Mouse (Mus musculus) limb, embryonic 15.5 days (tissue): ENCODE results near the gene Mxd1. TPM values are rescaled to one million over a fixed set of nuclear protein-coding genes. Genes with fewer than 3 reads are reported as not detected.

Experiments
- ATAC-seq: fragments of 200-750 bp; cut with Nextera tagmentation; 2 replicates; pipeline ENCODE4 v1.8.0; 2017; ENCODE audit warnings: low read depth, moderate TSS enrichment; ENCODE audit not compliant: insufficient number of reproducible peaks, low FRiP score, low TSS enrichment
- H3K27ac ChIP-seq: fragments of 300-500 bp; sonication (generic); 2 replicates; pipeline ENCODE4 v1.5.1; 2015; ENCODE audit warnings: moderate library complexity, mild to moderate bottlenecking, inconsistent platforms
- H3K27me3 ChIP-seq: fragments of 300-500 bp; sonication (generic); 2 replicates; pipeline ENCODE4 v1.6.1; 2015; ENCODE audit warnings: inconsistent platforms
- H3K36me3 ChIP-seq: fragments of 300-500 bp; sonication (generic); 2 replicates; pipeline ENCODE4 v1.6.1; 2015; ENCODE audit warnings: inconsistent platforms
- H3K4me1 ChIP-seq: fragments of 300-500 bp; sonication (generic); 2 replicates; pipeline ENCODE4 v1.6.1; 2015; ENCODE audit warnings: inconsistent platforms
- H3K4me2 ChIP-seq: fragments of 300-500 bp; sonication (generic); 2 replicates; pipeline ENCODE4 v1.6.1; 2015; ENCODE audit warnings: mild to moderate bottlenecking, inconsistent platforms
- H3K4me3 ChIP-seq: fragments of 300-500 bp; sonication (generic); 2 replicates; pipeline ENCODE4 v1.5.1; 2015; ENCODE audit warnings: mild to moderate bottlenecking, inconsistent platforms
- H3K9ac ChIP-seq: fragments of 300-500 bp; sonication (generic); 2 replicates; pipeline ENCODE4 v1.6.1; 2015; ENCODE audit warnings: inconsistent platforms
- H3K9me3 ChIP-seq: fragments of 300-500 bp; sonication (generic); 2 replicates; pipeline ENCODE4 v1.6.1; 2016; ENCODE audit warnings: inconsistent platforms
- WGBS: fragments of 180-500 bp; shearing (Covaris S2); methylation state at CpG from one replicate; pipeline ENCODE4 v1.1.7; 2015; 5-methylcytosine and 5-hydroxymethylcytosine counted together
- polyA plus RNA-seq: library from polyadenylated mRNA; unstranded; fragments of >200 nt; fragmentation: Nextera tagmentation; extraction: Ambion mirVana; gene quantifications from 2 replicates; pipeline ENCODE4 v1.2.1, GENCODE M21; 2015

Mxd1 gene
- polyA plus RNA-seq, 1 experiment from 2014 or later, result 15.2 TPM

DNA sequence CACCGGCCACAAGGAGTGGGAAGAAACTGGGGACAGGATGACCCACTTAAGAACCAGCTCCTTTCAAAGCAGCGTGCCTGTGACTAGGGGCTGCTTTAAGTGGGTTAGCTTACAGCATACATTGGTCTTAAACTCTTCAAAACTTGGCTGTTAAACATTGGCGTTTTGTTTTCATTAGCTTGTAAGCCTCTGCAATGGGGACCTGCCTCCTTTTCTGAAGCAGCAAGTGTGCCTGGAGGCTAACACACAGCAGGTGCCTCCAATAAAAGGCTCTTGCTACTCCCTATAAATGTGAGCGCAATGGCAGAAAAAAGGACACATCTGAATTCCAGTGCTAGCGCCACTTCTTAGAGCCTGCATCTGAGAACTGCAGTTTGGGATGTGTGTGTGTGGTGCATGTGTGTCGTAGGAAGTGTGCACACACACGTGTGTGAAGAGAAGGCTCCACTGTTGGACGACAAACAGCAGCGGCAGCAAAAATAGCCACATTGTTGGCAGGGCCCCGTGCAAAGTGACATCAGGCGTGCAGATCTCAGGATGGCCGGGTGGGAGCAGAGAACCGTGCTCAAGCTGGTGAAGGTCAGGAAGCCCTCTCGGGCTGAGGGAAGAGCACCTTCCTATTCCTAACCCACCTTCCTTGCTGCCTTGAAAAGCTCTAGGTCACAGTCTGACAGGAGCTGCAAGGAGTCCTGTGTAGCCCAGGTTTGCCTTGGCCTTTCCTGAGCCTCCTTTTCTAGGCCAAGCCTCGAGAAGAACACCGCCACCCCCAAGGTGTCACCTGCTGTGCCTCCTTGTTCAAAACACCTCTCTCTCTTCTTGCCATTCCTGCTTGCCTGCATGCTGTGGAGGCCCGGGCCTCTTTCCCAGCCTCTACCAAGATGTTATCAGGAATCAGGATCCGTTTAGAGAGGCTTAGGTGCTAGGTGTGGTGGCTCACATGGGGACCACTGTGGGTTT lies 44.6 kb downstream of the Mxd1 start:
- 18% methylated on average over 18 of the region's 18 CpGs for WGBS
- ATAC-seq, result peak; percentile 31; the same call in 1 of the 2 replicates
- Histone ChIP-seq H3K9me3 (no peaks in the 10 kb centered on the region), H3K4me1 (peaks cover 31% of the 10 kb centered on the region), H3K27ac (peak overlapping the region; percentile 60), H3K27me3 (peaks cover 8% of the 10 kb centered on the region; the same call in 1 of the 2 replicates), H3K9ac (no peak overlapping the region), H3K36me3 (no peaks in the 10 kb centered on the region), H3K4me3 (no peak overlapping the region), H3K4me2 (peak overlapping the region; percentile 6; the same call in 1 of the 2 replicates)

DNA sequence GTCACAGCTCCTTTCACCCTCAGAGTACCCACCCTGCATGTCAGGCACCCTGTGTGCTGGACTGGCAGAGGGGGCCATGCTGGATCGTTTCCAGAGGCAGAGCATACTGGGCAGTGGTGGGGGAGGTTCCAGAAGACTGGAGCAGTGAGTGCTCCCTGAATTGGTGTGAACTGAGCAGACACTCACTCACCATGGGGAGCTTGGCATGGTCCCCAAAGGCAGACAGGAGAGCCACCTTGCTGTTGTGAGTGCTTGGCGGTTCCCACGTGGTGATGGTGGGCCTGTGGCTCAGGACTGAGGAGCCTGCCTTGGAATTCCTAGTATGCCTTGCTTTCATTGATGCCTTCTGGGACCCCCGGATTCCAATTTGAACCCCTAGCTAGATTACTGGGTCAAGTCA lies 45.8 kb downstream of the Mxd1 start:
- ATAC-seq, result no peak
- H3K27ac ChIP-seq, result no peak overlapping the region
- no peaks in the 10 kb centered on the region for H3K9me3 ChIP-seq
- peaks cover 8% of the 10 kb centered on the region; the same call in 1 of the 2 replicates for H3K27me3 ChIP-seq
- no peaks in the 10 kb centered on the region for H3K36me3 ChIP-seq
- peaks cover 32% of the 10 kb centered on the region for H3K4me1 ChIP-seq
- H3K4me2 ChIP-seq, result no peak overlapping the region
- no peak overlapping the region for H3K9ac ChIP-seq
- 64% methylated on average over 4 of the region's 4 CpGs for WGBS
- no peak overlapping the region for H3K4me3 ChIP-seq

DNA sequence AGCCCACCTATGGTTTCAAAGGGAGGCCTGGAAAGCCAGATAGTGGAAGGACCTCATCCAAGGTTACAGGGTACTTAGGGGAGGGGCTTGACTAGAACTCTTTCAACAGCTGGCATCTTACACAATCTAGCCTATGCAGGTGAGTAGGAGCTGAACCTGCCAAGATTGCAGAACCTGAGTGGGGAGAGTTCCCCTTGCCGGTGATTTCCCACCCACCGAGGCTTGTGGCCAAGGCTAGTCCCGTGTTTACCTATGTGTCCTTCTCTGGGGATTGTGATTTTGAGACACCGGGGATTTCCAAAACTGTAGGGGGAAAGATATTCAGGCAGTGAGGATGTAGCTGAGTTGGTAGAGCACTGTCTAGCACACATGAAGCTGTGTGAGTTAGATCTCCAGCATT lies 53.7 kb downstream of the Mxd1 start:
- WGBS, result 81% methylated on average over 4 of the region's 4 CpGs
- Histone ChIP-seq H3K9ac (no peak overlapping the region), H3K9me3 (no peaks in the 10 kb centered on the region), H3K4me1 (peaks cover 9% of the 10 kb centered on the region; the same call in 1 of the 2 replicates), H3K27me3 (no peaks in the 10 kb centered on the region), H3K27ac (no peak overlapping the region), H3K4me3 (no peak overlapping the region), H3K4me2 (no peak overlapping the region), H3K36me3 (no peaks in the 10 kb centered on the region)
- ATAC-seq, result no peak

DNA sequence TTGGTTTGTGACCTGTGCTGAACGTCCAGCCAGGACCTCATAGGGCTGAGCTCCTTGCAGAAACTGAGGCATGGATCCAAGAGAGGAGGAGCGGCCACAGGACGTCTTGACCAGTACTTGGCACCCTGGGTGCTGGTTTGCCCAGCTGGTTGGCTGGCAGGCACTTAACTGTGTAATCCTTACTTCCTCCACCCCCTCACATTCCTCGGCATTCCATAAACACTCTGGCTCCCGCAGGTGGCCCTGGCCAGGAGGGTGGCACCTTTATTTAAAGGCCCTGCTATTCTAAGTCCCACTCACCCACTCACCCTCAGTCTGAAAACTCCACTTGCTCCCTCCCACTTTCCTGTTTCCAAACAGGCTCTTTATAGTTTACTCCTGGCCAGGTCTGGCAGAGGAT lies 58.2 kb downstream of the Mxd1 start:
- Histone ChIP-seq H3K9me3 (no peaks in the 10 kb centered on the region), H3K27ac (no peak overlapping the region), H3K4me3 (no peak overlapping the region), H3K27me3 (no peaks in the 10 kb centered on the region), H3K4me1 (peaks cover 4% of the 10 kb centered on the region; the same call in 1 of the 2 replicates), H3K9ac (no peak overlapping the region), H3K36me3 (no peaks in the 10 kb centered on the region), H3K4me2 (no peak overlapping the region)
- no peak for ATAC-seq
- WGBS, result 38% methylated on average over 5 of the region's 5 CpGs

DNA sequence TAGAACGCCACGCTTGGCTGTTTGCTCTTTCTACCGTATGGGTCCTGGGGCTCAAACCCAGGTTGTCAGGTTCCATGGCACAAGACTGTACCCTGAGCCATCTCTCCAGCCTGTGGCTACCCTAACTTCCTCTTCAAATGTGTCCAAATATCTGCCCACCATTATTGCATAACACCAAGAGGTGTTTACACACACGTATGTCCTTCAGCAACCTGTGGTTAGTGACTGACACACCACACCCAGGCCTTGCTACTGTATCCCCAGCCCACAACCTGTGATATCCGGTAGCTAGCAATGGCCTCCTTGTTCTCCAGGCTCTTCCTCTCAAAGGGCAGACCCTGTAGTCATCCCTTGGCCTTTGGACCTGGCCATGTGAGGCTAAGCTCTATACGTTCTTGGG lies 59.7 kb downstream of the Mxd1 start:
- WGBS, result 88% methylated on average over 6 of the region's 6 CpGs
- Histone ChIP-seq H3K27me3 (no peaks in the 10 kb centered on the region), H3K9me3 (no peaks in the 10 kb centered on the region), H3K4me3 (no peak overlapping the region), H3K36me3 (no peaks in the 10 kb centered on the region), H3K4me2 (no peak overlapping the region), H3K9ac (no peak overlapping the region), H3K27ac (no peak overlapping the region), H3K4me1 (peaks cover 4% of the 10 kb centered on the region; the same call in 1 of the 2 replicates)
- ATAC-seq, result no peak

DNA sequence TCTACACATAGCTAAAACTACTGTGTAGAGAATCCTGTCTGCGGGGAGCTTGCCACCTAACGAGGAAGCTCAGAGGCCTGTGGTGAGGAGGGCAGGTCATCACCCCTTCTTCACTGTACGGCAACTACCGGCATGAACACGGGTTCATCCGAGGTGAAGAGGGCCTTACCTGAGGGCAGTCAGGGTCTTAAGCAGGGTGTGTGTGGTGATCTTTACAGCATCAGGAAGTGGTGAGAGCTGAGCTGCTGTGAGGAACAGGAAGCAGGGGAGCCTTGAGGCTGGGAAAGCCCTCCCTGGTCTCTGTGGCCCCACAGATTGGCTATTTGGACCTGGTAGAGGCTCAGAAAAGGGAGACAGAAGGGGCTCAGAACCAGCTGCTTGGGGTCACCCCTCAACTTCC lies 61.5 kb downstream of the Mxd1 start:
- WGBS, result 67% methylated on average over 6 of the region's 6 CpGs
- H3K4me2 ChIP-seq, result no peak overlapping the region
- no peaks in the 10 kb centered on the region for H3K9me3 ChIP-seq
- no peak overlapping the region for H3K9ac ChIP-seq
- H3K4me3 ChIP-seq, result no peak overlapping the region
- ATAC-seq, result no peak
- no peaks in the 10 kb centered on the region for H3K27me3 ChIP-seq
- H3K27ac ChIP-seq, result no peak overlapping the region
- no peaks in the 10 kb centered on the region for H3K36me3 ChIP-seq
- peaks cover 4% of the 10 kb centered on the region; the same call in 1 of the 2 replicates for H3K4me1 ChIP-seq

DNA sequence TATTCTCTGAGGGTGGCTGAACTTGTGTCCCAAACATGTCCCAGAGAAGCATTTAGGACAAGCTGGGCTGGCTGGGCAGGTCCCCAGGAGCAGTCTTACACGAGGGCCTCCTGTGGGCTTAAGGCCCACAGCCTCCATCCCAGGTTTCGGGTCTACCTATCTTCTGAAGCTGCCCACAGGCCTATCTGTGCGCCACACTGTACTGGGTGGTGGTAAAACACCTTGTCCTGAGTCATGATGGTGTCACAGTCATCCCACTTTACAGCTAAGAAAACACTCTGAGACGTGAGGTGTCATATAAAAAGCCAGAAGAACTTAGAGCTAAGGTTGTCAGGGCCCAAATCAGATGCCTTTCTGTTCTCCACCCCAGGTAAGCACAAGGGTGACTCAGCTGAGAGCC lies 62.7 kb downstream of the Mxd1 start:
- no peak overlapping the region for H3K27ac ChIP-seq
- H3K4me2 ChIP-seq, result no peak overlapping the region
- H3K4me1 ChIP-seq, result peaks cover 4% of the 10 kb centered on the region; the same call in 1 of the 2 replicates
- H3K9ac ChIP-seq, result no peak overlapping the region
- H3K9me3 ChIP-seq, result no peaks in the 10 kb centered on the region
- no peaks in the 10 kb centered on the region for H3K36me3 ChIP-seq
- no peak overlapping the region for H3K4me3 ChIP-seq
- no peak for ATAC-seq
- no peaks in the 10 kb centered on the region for H3K27me3 ChIP-seq
- WGBS, result 74% methylated on average over 4 of the region's 4 CpGs

DNA sequence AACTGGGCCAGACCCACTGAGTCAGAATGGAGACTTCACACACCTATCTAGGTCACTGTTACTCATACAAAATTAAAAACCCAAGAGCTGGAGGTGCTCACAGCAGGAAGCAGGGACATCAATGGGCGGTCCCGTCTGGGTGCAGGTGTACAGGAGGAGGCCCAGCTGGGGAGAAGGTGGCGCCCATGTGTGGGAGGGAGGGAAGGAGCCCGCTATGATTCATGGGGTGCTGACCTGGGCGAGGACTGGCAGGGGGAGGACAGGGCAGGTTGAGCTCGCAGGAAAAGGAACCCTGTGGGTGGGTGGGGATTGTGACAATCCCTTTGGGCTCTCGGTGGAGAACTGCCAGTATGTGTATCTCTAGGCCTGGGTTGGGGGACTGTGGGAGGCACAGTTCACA lies 63.7 kb downstream of the Mxd1 start:
- Histone ChIP-seq H3K36me3 (no peaks in the 10 kb centered on the region), H3K4me2 (no peak overlapping the region), H3K27ac (no peak overlapping the region), H3K9ac (no peak overlapping the region), H3K4me1 (peaks cover 3% of the 10 kb centered on the region), H3K4me3 (no peak overlapping the region), H3K9me3 (no peaks in the 10 kb centered on the region), H3K27me3 (no peaks in the 10 kb centered on the region)
- WGBS, result 63% methylated on average over 7 of the region's 7 CpGs
- no peak for ATAC-seq

DNA sequence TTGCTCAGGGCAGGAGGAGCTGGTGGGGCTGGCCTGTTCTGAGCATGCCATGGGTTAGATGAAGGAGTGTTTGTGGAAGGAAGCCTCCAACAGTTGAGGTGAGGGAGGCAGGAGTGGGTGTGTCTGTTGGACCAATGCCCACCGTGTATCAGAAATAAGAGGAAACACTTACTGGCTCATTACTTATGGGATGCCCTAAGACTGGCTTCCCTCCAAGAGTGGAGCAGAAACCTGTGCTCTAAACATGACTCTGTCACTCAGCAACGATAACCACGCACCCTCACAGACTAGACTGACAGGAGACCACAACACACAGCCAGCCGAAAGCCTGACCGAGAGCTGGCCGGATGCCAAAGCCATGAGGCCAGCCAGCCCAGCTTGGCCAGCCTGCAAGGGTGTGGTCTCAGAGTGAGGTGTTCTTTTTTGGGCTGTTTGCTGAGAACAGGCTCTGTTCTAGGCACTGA lies 69.0 kb downstream of the Mxd1 start:
- WGBS, result 18% methylated on average over 6 of the region's 6 CpGs
- Histone ChIP-seq H3K36me3 (no peaks in the 10 kb centered on the region), H3K27ac (peak overlapping the region; percentile 84), H3K4me1 (peaks cover 16% of the 10 kb centered on the region), H3K4me2 (peak overlapping the region; percentile 24; the same call in 1 of the 2 replicates), H3K9me3 (no peaks in the 10 kb centered on the region), H3K9ac (no peak overlapping the region), H3K4me3 (no peak overlapping the region), H3K27me3 (0 out of 2 replicates have a peak, but pooled peaks cover 3% of the 10 kb centered on the region)
- ATAC-seq, result peak; percentile 79

DNA sequence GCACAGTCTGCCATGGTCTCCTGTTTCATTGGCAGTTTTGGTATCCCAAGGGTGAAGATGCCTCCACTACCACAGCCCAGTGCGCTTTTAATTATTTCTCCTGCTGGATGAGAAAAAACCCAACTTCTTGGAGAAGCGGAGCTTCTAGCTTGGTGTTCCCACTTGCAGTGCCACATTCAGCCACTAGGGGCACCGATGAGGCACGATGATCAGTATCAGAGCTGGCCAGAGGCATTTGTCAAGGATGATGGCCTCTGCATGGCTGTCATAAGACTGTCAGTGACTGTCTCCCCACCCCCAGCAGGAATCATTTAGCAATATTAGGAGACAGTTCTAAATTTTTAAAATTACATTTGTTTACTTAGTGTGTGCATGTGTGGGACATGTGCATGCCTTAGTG lies 69.8 kb downstream of the Mxd1 start:
- no peak for ATAC-seq

DNA sequence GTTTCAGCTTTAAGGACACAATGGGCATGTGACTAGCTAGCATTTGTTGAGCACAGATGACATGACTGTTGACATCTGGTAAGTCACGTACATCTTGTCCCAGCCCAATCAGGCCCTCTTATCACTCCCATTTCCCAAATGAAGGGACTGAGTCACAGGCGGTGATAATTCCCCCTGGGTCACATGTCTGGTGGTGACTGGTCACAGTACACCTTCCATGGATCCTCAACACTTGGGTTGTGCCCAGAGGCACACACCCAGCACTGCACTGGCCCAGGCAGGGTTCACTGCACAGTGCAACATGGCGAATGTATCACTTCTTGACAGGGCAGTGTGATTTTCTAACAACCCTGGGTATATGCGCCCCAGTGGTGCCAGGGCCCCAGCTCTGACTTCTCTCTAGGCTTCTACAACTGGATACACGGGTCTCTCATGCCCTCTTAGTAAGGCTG lies 70.2 kb downstream of the Mxd1 start:
- Histone ChIP-seq H3K4me2 (no peak overlapping the region), H3K27ac (no peak overlapping the region), H3K9ac (no peak overlapping the region), H3K9me3 (no peaks in the 10 kb centered on the region), H3K4me3 (no peak overlapping the region), H3K4me1 (peaks cover 16% of the 10 kb centered on the region), H3K36me3 (no peaks in the 10 kb centered on the region), H3K27me3 (0 out of 2 replicates have a peak, but pooled peaks cover 3% of the 10 kb centered on the region)
- ATAC-seq, result no peak
- WGBS, result 68% methylated on average over 5 of the region's 5 CpGs

More for the DNA sequence above, 69.8 kb downstream of the Mxd1 start:
- no peak overlapping the region for H3K9ac ChIP-seq
- WGBS, result 20% methylated on average over 4 of the region's 4 CpGs
- no peaks in the 10 kb centered on the region for H3K36me3 ChIP-seq
- no peaks in the 10 kb centered on the region for H3K9me3 ChIP-seq
- H3K4me3 ChIP-seq, result no peak overlapping the region
- H3K27ac ChIP-seq, result peak overlapping the region; percentile 84; the same call in 1 of the 2 replicates
- peaks cover 16% of the 10 kb centered on the region for H3K4me1 ChIP-seq
- H3K4me2 ChIP-seq, result no peak overlapping the region
- 0 out of 2 replicates have a peak, but pooled peaks cover 3% of the 10 kb centered on the region for H3K27me3 ChIP-seq
